Mouse (Mus musculus): Measurements from ENCODE around the gene Aifm2. TPM values are rescaled to one million over a fixed set of nuclear protein-coding genes. Genes with fewer than 3 reads are reported as not detected.
A peak's percentile ranks its signal among the peaks of the same experiment; 100 is the strongest.

Gene Aifm2
- polyA plus RNA-seq, 1 experiment from 2014 or later: 11.8 TPM

GRCm38 (mm10) chr10:61784414-61784813, 69.4 kb downstream of the Aifm2 start:
- Histone ChIP-seq H3K4me1 (peaks cover 43% of the 10 kb centered on the region), H3K36me3 (replicated peaks) (peaks cover 14% of the 10 kb centered on the region), H3K9me3 (no peaks in the 10 kb centered on the region), H3K4me3 (peak overlapping the region; percentile 85), H3K27ac (replicated peaks) (peak overlapping the region; percentile 100), H3K27me3 (replicated peaks; ENCODE audit: low read depth, poor library complexity, severe bottlenecking) (no peaks in the 10 kb centered on the region)
- 13% methylated on average over 10 of the region's 10 CpGs for WGBS
- peak; percentile 49 for DNase-seq (ENCODE audit: low spot score)

GRCm38 (mm10) chr10:61787541-61788313, 72.7 kb downstream of the Aifm2 start:
- Histone ChIP-seq H3K4me3 (no peak overlapping the region), H3K27me3 (replicated peaks; ENCODE audit: low read depth, poor library complexity, severe bottlenecking) (no peaks in the 10 kb centered on the region), H3K36me3 (replicated peaks) (no peaks in the 10 kb centered on the region), H3K27ac (replicated peaks) (no peak overlapping the region), H3K4me1 (peaks cover 27% of the 10 kb centered on the region), H3K9me3 (no peaks in the 10 kb centered on the region)
- no peak for DNase-seq (ENCODE audit: low spot score)
- WGBS: 80% methylated on average over 10 of the region's 10 CpGs

GRCm38 (mm10) chr10:61788499-61788898, 73.4 kb downstream of the Aifm2 start:
- Histone ChIP-seq H3K4me3 (no peak overlapping the region), H3K36me3 (replicated peaks) (no peaks in the 10 kb centered on the region), H3K9me3 (no peaks in the 10 kb centered on the region), H3K27me3 (replicated peaks; ENCODE audit: low read depth, poor library complexity, severe bottlenecking) (no peaks in the 10 kb centered on the region), H3K4me1 (peaks cover 34% of the 10 kb centered on the region), H3K27ac (replicated peaks) (no peak overlapping the region)
- no peak for DNase-seq (ENCODE audit: low spot score)
- WGBS: 96% methylated on average over 5 of the region's 5 CpGs

Small RNA genes lying within 50 kb of the gene (microRNA-seq; reads per million reads assigned to microRNA genes)
- gene Mir5108: not detected

Other genes with a start within 250 kb of the Aifm2 start
- 9.8 and 13.0 TPM in 2 replicates for gene Lrrc20, start 239.5 kb upstream of the Aifm2 start, polyA plus RNA-seq (2016; fragmentation: Nextera tagmentation; extraction: Ambion mirVana)
- 0.10 and 0.11 TPM in 2 replicates for gene Npffr1, start 119.8 kb upstream of the Aifm2 start, polyA plus RNA-seq (2016; fragmentation: Nextera tagmentation; extraction: Ambion mirVana)
- gene Ppa1, start 66.7 kb upstream of the Aifm2 start, polyA plus RNA-seq (2016; fragmentation: Nextera tagmentation; extraction: Ambion mirVana): 345 and 369 TPM in 2 replicates
- gene Sar1a, start 35.0 kb upstream of the Aifm2 start, polyA plus RNA-seq (2016; fragmentation: Nextera tagmentation; extraction: Ambion mirVana): 217 and 224 TPM in 2 replicates
- 29.4 and 31.2 TPM in 2 replicates for gene Tysnd1, start 19.7 kb upstream of the Aifm2 start, polyA plus RNA-seq (2016; fragmentation: Nextera tagmentation; extraction: Ambion mirVana)
- 368 and 392 TPM in 2 replicates for gene H2afy2, start 68.9 kb downstream of the Aifm2 start, polyA plus RNA-seq (2016; fragmentation: Nextera tagmentation; extraction: Ambion mirVana)